Mouse (Mus musculus) liver, adult 2 months (tissue): ENCODE data around the gene Herc6. TPM values are rescaled to one million over a fixed set of nuclear protein-coding genes. Genes with fewer than 3 reads are reported as not detected.

Experiments
- DNase-seq: peaks from one replicate; pipeline ENCODE4 v3.0.0-alpha.2; 2011; ENCODE audit warnings: low read depth, low spot score; ENCODE audit errors: extremely low read depth
- H3K27ac ChIP-seq: fragments of 200-500 bp; replicated peaks from 2 replicates; pipeline ENCODE4 v1.5.1; 2012; ENCODE audit warnings: low read depth, mild to moderate bottlenecking, control low read depth, inconsistent platforms, low read length; ENCODE audit not compliant: insufficient read depth
- H3K27me3 ChIP-seq: fragments of 200-500 bp; 2 replicates; pipeline ENCODE4 v1.6.1; 2012; ENCODE audit warnings: mild to moderate bottlenecking, moderate library complexity, low read length, inconsistent platforms; ENCODE audit not compliant: control insufficient read depth, insufficient read depth
- H3K36me3 ChIP-seq: fragments of 200-500 bp; 2 replicates; pipeline ENCODE4 v1.6.1; 2012; ENCODE audit warnings: low read length, inconsistent platforms; ENCODE audit not compliant: control insufficient read depth, insufficient read depth
- H3K4me1 ChIP-seq: fragments of 200-500 bp; 2 replicates; pipeline ENCODE4 v1.6.1; 2011; ENCODE audit warnings: low read length; ENCODE audit not compliant: control insufficient read depth, insufficient read depth
- H3K4me3 ChIP-seq: fragments of 200-500 bp; 2 replicates; pipeline ENCODE4 v1.5.1; 2011; ENCODE audit warnings: low read depth, mild to moderate bottlenecking, control low read depth, low read length, moderate library complexity; ENCODE audit not compliant: insufficient read depth
- H3K79me2 ChIP-seq: fragments of 200-500 bp; 2 replicates; pipeline ENCODE4 v1.6.1; 2012; ENCODE audit warnings: inconsistent platforms, mild to moderate bottlenecking, low read length, moderate library complexity; ENCODE audit not compliant: control insufficient read depth, insufficient read depth
- H3K9ac ChIP-seq: fragments of 200-500 bp; 2 replicates; pipeline ENCODE4 v1.6.1; 2012; ENCODE audit warnings: low read depth, mild to moderate bottlenecking, control low read depth, inconsistent platforms, low read length
- CTCF ChIP-seq: fragments of 200-500 bp; IDR thresholded peaks from 2 replicates; pipeline ENCODE4 v1.5.1; 2011; ENCODE audit warnings: low read depth, low read length, control low read depth
- POLR2A ChIP-seq: fragments of 200-500 bp; IDR thresholded peaks from 2 replicates; pipeline ENCODE4 v1.6.1; 2011; ENCODE audit warnings: low read length, control low read depth; ENCODE audit not compliant: insufficient read depth; ENCODE audit errors: extremely low read depth
- WGBS: fragments of 180-500 bp; shearing (Covaris S2); methylation state at CpG from one replicate; pipeline ENCODE4 v1.1.7; 2018; 5-methylcytosine and 5-hydroxymethylcytosine counted together
- polyA plus RNA-seq: library from polyadenylated mRNA; depleted of rRNA; stranded (reverse); fragments of >200 nt; gene quantifications from 2 replicates; pipeline ENCODE4 v1.2.3, GENCODE M21; 2012
- total RNA-seq: library from RNA; depleted of rRNA; stranded (reverse); fragments of >200 nt; gene quantifications from 2 replicates; pipeline ENCODE4 v1.2.3, GENCODE M21; 2014

Herc6 gene
- total and polyA plus RNA-seq, 2 experiments: 9.1 to 18.6 TPM

DNA sequence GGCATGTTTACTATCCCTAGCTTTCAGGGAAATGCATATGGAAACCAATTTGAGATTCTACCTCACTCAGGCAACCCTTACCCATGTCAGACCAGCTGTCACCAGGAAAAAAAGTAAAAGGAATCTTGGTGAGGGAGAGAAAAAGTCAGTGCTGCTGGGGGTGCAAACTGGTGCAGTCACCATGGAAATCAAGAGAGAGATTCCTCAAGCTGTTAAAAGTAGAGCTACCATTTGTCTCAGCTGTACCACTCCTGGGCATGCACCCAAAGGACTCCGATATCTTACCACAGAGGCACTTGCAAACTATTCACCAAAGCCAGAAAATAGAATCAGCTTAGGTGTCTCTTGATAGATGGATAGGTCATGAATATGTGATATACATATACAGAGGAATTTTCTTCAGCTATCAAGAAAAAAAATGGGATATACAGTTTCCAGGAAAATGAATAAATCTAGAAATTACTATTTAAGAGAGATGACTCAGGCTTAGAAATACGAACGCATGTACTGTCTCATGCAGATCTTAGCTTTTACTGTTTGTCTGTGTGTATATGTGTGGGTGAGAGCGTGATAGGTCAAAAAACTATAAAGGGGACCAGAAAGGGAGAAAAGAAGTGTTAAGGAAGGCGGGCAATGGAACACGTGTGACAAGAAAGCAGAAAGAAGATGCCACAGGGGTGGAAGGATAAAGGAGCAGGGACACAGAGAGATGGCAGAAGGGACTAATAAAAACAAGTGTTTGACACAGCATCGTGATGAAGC, 24.9 kb downstream of the Herc6 start:
- Histone ChIP-seq H3K27me3 (no peaks in the 10 kb centered on the region), H3K27ac (no peak overlapping the region), H3K79me2 (no peaks in the 10 kb centered on the region), H3K4me3 (no peak overlapping the region), H3K4me1 (no peaks in the 10 kb centered on the region), H3K9ac (no peak overlapping the region), H3K36me3 (peaks cover 31% of the 10 kb centered on the region)
- 96% methylated on average over 7 of the region's 7 CpGs for WGBS
- TF ChIP-seq CTCF (no peak), POLR2A (no peak)
- no peak for DNase-seq

DNA sequence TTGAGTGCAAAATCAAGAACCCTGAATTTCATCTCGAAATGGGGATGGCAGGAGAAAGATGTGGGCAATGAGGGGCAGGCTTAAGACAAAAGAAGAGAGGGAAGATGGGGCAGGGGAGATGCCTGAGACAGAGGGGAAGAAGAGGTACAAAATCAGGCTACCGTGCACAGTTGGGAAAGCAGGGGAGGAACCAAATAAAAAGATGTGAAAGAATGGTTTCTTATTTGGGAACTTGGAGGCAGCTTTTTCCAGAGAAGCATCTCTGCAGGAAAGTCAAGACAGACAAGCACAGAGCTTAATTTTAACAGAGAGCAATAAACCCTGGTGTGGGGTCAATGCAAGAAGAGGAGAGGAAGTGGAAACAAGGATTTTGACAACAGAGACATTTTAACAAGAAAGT, 27.2 kb downstream of the Herc6 start:
- H3K9ac ChIP-seq: no peak overlapping the region
- TF ChIP-seq POLR2A (no peak), CTCF (no peak)
- no peaks in the 10 kb centered on the region for H3K27me3 ChIP-seq
- H3K4me1 ChIP-seq: no peaks in the 10 kb centered on the region
- no peak for DNase-seq
- WGBS: 85% methylated on average over 2 of the region's 2 CpGs
- H3K4me3 ChIP-seq: no peak overlapping the region
- no peaks in the 10 kb centered on the region for H3K79me2 ChIP-seq
- H3K27ac ChIP-seq: no peak overlapping the region
- H3K36me3 ChIP-seq: peaks cover 35% of the 10 kb centered on the region

DNA sequence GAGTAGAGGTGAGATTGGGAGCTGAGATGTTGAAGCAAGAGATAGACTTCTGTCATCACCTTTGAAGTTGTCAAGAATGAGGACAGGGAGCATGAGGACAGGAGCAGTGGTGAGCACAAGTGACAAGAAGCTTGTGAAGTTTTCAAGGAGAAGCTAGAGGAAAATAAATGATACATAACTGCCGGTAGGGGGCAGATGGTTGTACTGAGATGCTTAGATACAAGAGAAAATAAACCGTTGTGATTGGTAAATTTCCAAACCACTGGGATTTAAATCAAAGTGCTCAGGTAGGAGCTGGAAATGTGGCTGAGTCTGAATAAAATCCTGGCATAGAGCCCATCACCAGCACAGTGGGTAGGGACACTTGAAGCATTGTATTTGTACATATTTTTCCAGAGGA, 28.8 kb downstream of the Herc6 start:
- Histone ChIP-seq H3K79me2 (no peaks in the 10 kb centered on the region), H3K36me3 (peaks cover 31% of the 10 kb centered on the region), H3K4me3 (no peak overlapping the region), H3K9ac (no peak overlapping the region), H3K27me3 (no peaks in the 10 kb centered on the region), H3K27ac (no peak overlapping the region), H3K4me1 (no peaks in the 10 kb centered on the region)
- DNase-seq: peak; percentile 62
- 51% methylated on average over 2 of the region's 2 CpGs for WGBS
- TF ChIP-seq CTCF: no peak
- TF ChIP-seq POLR2A: no peak

DNA sequence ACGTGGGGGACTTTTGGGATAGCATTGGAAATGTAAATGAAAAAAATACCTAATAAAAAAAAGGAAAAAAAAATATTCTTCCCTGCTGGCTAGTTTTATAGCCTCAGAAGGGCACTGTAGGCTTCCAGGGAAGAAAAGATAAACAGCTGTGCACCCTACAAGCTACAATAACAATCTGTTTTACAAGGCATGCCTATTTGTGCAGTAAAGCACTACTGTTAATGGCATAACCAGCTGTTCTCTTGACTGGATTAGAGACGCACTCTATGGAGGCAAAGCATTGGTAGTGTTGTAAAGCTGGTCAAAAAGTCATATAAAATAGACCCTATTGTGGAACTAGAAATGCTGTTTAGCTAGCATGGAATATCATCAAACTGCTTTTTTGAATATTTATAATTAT, 35.0 kb downstream of the Herc6 start:
- WGBS: 96% methylated on average over 2 of the region's 2 CpGs
- no peak for DNase-seq
- no peak overlapping the region for H3K27ac ChIP-seq
- H3K27me3 ChIP-seq: no peaks in the 10 kb centered on the region
- H3K79me2 ChIP-seq: no peaks in the 10 kb centered on the region
- no peak for TF ChIP-seq CTCF
- no peak for TF ChIP-seq POLR2A
- H3K4me3 ChIP-seq: no peak overlapping the region
- no peaks in the 10 kb centered on the region for H3K4me1 ChIP-seq
- peaks cover 27% of the 10 kb centered on the region for H3K36me3 ChIP-seq
- no peak overlapping the region for H3K9ac ChIP-seq

DNA sequence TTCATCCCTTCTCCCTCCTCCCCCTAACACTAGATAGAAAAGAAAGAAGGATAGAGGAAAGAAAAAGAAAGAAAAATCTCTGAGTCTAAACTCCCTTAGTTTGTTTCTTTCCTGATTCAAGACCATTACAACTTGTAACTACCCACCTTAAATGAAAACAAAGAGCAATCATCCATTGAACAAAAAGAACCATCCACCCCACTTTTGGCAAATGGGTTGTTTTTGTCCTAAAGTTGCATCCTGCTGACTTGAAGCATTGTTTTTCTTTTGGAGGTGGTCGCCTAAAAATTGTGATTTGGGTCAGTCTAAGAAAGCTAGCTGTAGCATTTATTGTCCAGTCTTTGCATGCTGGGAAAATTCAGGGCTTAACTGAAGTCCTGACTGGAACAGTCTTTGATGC, 58.7 kb downstream of the Herc6 start:
- TF ChIP-seq CTCF: no peak
- no peak for TF ChIP-seq POLR2A
- Histone ChIP-seq H3K4me3 (no peak overlapping the region), H3K27me3 (no peaks in the 10 kb centered on the region), H3K4me1 (no peaks in the 10 kb centered on the region), H3K27ac (no peak overlapping the region), H3K79me2 (no peaks in the 10 kb centered on the region), H3K9ac (no peak overlapping the region), H3K36me3 (no peaks in the 10 kb centered on the region; the same call in 1 of the 2 replicates)
- WGBS: 75% methylated on average over 1 of the region's 1 CpGs
- no peak for DNase-seq

DNA sequence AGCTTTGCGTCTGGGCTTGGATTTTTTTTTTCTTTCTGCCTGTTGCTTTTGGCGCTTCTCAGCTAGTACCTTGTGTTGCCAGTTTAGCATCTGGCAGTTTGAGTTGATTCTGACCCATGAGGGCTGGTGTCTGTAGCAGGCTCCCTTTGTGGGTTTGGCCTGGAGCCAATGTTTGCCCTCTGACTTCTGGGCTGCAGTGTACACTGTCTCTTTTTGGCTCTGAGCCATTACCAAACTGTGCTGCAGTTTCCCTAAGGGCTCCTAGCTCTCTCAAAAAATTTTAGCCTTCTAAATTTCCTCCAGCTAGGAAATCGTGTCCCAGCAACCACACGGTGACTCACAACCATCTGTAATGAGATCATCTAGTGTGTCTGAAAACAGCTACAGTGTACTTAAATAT, 61.0 kb downstream of the Herc6 start:
- Histone ChIP-seq H3K79me2 (no peaks in the 10 kb centered on the region), H3K27me3 (no peaks in the 10 kb centered on the region), H3K27ac (no peak overlapping the region), H3K4me1 (no peaks in the 10 kb centered on the region), H3K36me3 (no peaks in the 10 kb centered on the region; the same call in 1 of the 2 replicates), H3K4me3 (no peak overlapping the region), H3K9ac (no peak overlapping the region)
- WGBS: 15% methylated on average over 4 of the region's 4 CpGs
- no peak for TF ChIP-seq POLR2A
- no peak for TF ChIP-seq CTCF
- DNase-seq: peak; percentile 91
